Mouse (Mus musculus): ENCODE results near the gene Son. TPM values are rescaled to one million over a fixed set of nuclear protein-coding genes. Genes with fewer than 3 reads are reported as not detected.

The Son gene
- polyA plus RNA-seq, 2 experiments, result 42.9 to 64.2 TPM

- H3K4me1 ChIP-seq (replicated peaks; ENCODE audit: control insufficient read depth in 2 of 2, insufficient read depth in 2 of 2, low read length in 1 of 2), result peaks cover 10 to 13% of the 10 kb centered on the region in 2 experiments
- H3K9me3 ChIP-seq (ENCODE audit: control insufficient read depth, low read length), result no peaks in the 10 kb centered on the region
- H3K36me3 ChIP-seq (replicated peaks; ENCODE audit: control insufficient read depth, insufficient read depth, low read depth), result peaks cover 23% of the 10 kb centered on the region
- H3K4me2 ChIP-seq (ENCODE audit: low read depth), result peak overlapping the region; percentile 91
- no peak for DNase-seq (ENCODE audit: low read depth in 3 of 3, low spot score in 3 of 3)
- 42% methylated on average over 3 of the region's 3 CpGs for WGBS (ENCODE audit: insufficient replicate concordance)
- peak overlapping the region; percentile 66 for H3K9ac ChIP-seq (replicated peaks)
- H3K27ac ChIP-seq, result no peak overlapping the region; the same call in 1 of the 2 replicates
- H3K27me3 ChIP-seq (ENCODE audit: control insufficient read depth, insufficient read depth, low read length), result no peaks in the 10 kb centered on the region
- ATAC-seq (ENCODE audit: insufficient read depth), result no peak
- TF ChIP-seq CTCF (IDR thresholded peaks at IDR 0.05; ENCODE audit: low read depth) (no peak), EP300 (IDR thresholded peaks at IDR 0.05; ENCODE audit: low read depth) (no peak)
- H3K4me3 ChIP-seq (ENCODE audit: insufficient read depth in 1 of 2, low read depth in 2 of 2, low read length in 2 of 2), result peak overlapping the region; percentile 52 to 88
Measured at GRCm38 (mm10) chr16:91649246-91649645, 1.9 kb downstream of the Son start.

DNA sequence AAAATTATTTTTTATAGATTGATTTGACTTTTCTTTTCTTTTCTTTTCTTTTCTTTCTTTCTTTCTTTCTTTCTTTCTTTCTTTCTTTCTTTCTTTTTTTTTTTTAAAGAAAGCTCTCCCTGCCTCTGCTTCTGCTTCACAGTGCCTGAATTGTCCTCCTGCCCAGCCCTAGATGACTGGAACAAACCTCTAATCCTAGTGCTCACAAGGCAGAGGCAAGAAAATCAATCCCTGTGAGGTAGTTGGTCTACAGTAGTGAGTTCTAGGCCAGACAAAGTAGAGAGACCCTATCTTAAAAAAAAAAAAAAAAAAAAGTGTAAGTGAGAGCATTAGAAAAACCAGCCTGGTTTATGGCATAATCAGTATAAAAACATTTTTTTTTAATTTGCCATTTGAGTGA lies 2.5 kb downstream of the Son start:
- Histone ChIP-seq H3K9ac (replicated peaks) (no peak overlapping the region), H3K9me3 (ENCODE audit: control insufficient read depth, low read length) (no peaks in the 10 kb centered on the region), H3K27me3 (ENCODE audit: control insufficient read depth, insufficient read depth, low read length) (no peaks in the 10 kb centered on the region), H3K4me2 (ENCODE audit: low read depth) (peak overlapping the region; percentile 91), H3K4me3 (ENCODE audit: insufficient read depth in 1 of 2, low read depth in 2 of 2, low read length in 2 of 2) (no peak overlapping the region), H3K36me3 (replicated peaks; ENCODE audit: control insufficient read depth, insufficient read depth, low read depth) (peaks cover 28% of the 10 kb centered on the region), H3K27ac (no peak overlapping the region), H3K4me1 (replicated peaks; ENCODE audit: control insufficient read depth in 2 of 2, insufficient read depth in 2 of 2, low read length in 1 of 2) (peaks cover 8 to 9% of the 10 kb centered on the region in 2 experiments)
- TF ChIP-seq EP300 (IDR thresholded peaks at IDR 0.05; ENCODE audit: low read depth), result no peak
- TF ChIP-seq CTCF (IDR thresholded peaks at IDR 0.05; ENCODE audit: low read depth), result no peak
- DNase-seq (ENCODE audit: low read depth in 3 of 3, low spot score in 3 of 3) (no peak), ATAC-seq (ENCODE audit: insufficient read depth) (no peak)

DNA sequence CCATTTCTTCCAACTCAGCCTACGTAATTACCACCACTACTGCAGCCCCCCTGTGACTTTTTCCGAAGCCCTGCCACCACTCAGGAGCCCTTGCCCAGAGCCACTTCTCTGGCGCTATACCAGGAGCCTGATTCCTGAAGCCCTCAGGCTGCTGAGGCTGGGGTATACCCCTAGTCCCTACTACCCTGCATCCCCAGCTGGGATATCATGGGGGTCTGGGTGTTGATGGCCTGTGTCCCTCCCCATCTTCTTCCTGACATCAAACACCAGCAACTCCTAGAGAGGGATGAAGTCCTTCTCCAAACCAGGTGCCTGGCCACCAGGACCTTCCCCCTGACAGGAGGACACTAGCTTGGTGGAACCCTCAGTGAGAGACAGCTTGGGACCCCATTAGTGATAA lies 4.9 kb downstream of the Son start:
- H3K4me2 ChIP-seq (ENCODE audit: low read depth), result no peak overlapping the region
- no peaks in the 10 kb centered on the region for H3K9me3 ChIP-seq (ENCODE audit: control insufficient read depth, low read length)
- ATAC-seq (ENCODE audit: insufficient read depth) (no peak), DNase-seq (ENCODE audit: low read depth in 3 of 3, low spot score in 3 of 3) (no peak)
- H3K9ac ChIP-seq (replicated peaks), result no peak overlapping the region
- TF ChIP-seq CTCF (IDR thresholded peaks at IDR 0.05; ENCODE audit: low read depth) (no peak), EP300 (IDR thresholded peaks at IDR 0.05; ENCODE audit: low read depth) (no peak)
- no peaks in the 10 kb centered on the region for H3K27me3 ChIP-seq (ENCODE audit: control insufficient read depth, insufficient read depth, low read length)
- H3K36me3 ChIP-seq (replicated peaks; ENCODE audit: control insufficient read depth, insufficient read depth, low read depth), result peaks cover 52% of the 10 kb centered on the region
- WGBS (ENCODE audit: insufficient replicate concordance), result 93% methylated on average over 3 of the region's 3 CpGs
- no peak overlapping the region for H3K27ac ChIP-seq
- H3K4me1 ChIP-seq (replicated peaks; ENCODE audit: control insufficient read depth in 2 of 2, insufficient read depth in 2 of 2, low read length in 1 of 2), result peaks cover 6% of the 10 kb centered on the region in 2 experiments
- no peak overlapping the region for H3K4me3 ChIP-seq (ENCODE audit: insufficient read depth in 1 of 2, low read depth in 2 of 2, low read length in 2 of 2)

DNA sequence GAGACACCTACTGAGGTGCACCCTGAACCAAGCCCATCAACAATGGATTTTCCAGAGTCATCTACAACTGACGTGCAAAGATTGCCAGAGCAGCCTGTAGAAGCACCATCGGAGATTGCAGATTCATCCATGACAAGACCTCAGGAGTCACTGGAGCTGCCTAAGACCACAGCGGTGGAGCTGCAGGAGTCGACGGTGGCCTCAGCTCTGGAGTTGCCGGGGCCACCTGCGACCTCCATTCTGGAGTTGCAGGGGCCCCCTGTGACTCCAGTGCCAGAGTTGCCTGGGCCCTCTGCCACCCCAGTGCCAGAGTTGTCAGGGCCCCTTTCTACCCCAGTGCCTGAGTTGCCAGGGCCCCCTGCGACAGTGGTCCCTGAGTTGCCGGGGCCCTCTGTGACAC lies 8.0 kb downstream of the Son start:
- no peak overlapping the region for H3K9ac ChIP-seq (replicated peaks)
- no peaks in the 10 kb centered on the region; a peak in 1 of 4 replicates for H3K4me1 ChIP-seq (replicated peaks; ENCODE audit: control insufficient read depth in 2 of 2, insufficient read depth in 2 of 2, low read length in 1 of 2)
- DNase-seq (ENCODE audit: low read depth in 3 of 3, low spot score in 3 of 3) (no peak), ATAC-seq (ENCODE audit: insufficient read depth) (no peak)
- H3K4me3 ChIP-seq (ENCODE audit: insufficient read depth in 1 of 2, low read depth in 2 of 2, low read length in 2 of 2), result no peak overlapping the region
- TF ChIP-seq EP300 (IDR thresholded peaks at IDR 0.05; ENCODE audit: low read depth), result no peak
- TF ChIP-seq CTCF (IDR thresholded peaks at IDR 0.05; ENCODE audit: low read depth), result no peak
- no peaks in the 10 kb centered on the region for H3K27me3 ChIP-seq (ENCODE audit: control insufficient read depth, insufficient read depth, low read length)
- no peaks in the 10 kb centered on the region; the same call in 1 of the 2 replicates for H3K9me3 ChIP-seq (ENCODE audit: control insufficient read depth, low read length)
- 95% methylated on average over 9 of the region's 9 CpGs for WGBS (ENCODE audit: insufficient replicate concordance)
- peaks cover 83% of the 10 kb centered on the region for H3K36me3 ChIP-seq (replicated peaks; ENCODE audit: control insufficient read depth, insufficient read depth, low read depth)
- H3K27ac ChIP-seq, result no peak overlapping the region
- H3K4me2 ChIP-seq (ENCODE audit: low read depth), result no peak overlapping the region

DNA sequence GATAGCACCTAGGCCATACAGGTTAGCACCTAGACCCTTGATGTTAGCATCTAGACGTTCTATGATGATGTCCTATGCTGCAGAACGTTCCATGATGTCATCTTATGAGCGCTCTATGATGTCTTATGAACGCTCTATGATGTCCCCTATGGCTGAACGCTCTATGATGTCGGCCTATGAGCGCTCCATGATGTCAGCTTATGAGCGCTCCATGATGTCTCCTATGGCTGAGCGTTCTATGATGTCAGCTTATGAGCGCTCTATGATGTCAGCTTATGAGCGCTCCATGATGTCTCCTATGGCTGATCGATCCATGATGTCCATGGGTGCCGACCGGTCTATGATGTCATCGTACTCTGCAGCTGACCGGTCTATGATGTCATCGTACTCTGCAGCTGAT lies 10.0 kb downstream of the Son start:
- ATAC-seq (ENCODE audit: insufficient read depth), result peak; percentile 36
- Histone ChIP-seq H3K4me1 (replicated peaks; ENCODE audit: control insufficient read depth in 2 of 2, insufficient read depth in 2 of 2, low read length in 1 of 2) (no peaks in the 10 kb centered on the region), H3K9ac (replicated peaks) (no peak overlapping the region), H3K27ac (no peak overlapping the region), H3K36me3 (replicated peaks; ENCODE audit: control insufficient read depth, insufficient read depth, low read depth) (peaks cover 89% of the 10 kb centered on the region), H3K9me3 (ENCODE audit: control insufficient read depth, low read length) (no peaks in the 10 kb centered on the region; the same call in 1 of the 2 replicates), H3K4me2 (ENCODE audit: low read depth) (no peak overlapping the region), H3K27me3 (ENCODE audit: control insufficient read depth, insufficient read depth, low read length) (no peaks in the 10 kb centered on the region), H3K4me3 (ENCODE audit: insufficient read depth in 1 of 2, low read depth in 2 of 2, low read length in 2 of 2) (no peak overlapping the region)
- TF ChIP-seq EP300 (IDR thresholded peaks at IDR 0.05; ENCODE audit: low read depth) (no peak), CTCF (IDR thresholded peaks at IDR 0.05; ENCODE audit: low read depth) (no peak)
- no peak for DNase-seq (ENCODE audit: low read depth in 3 of 3, low spot score in 3 of 3)
- 96% methylated on average over 17 of the region's 17 CpGs for whole genome bisulfite sequencing (ENCODE audit: insufficient replicate concordance)

Data from liver, embryonic 14.5 days (tissue).